Mouse (Mus musculus) gastrocnemius, postnatal 14 days (tissue): ENCODE results near the gene Tgfbr3. TPM values are rescaled to one million over a fixed set of nuclear protein-coding genes. Genes with fewer than 3 reads are reported as not detected.

ENCODE experiments used
- DNase-seq: peaks from one replicate; pipeline ENCODE4 v3.0.0; 2021; ENCODE audit warnings: mixed read lengths
- intact Hi-C: fragments of 180-260 bp; cut with DNase I; formaldehyde crosslinking; loops from one replicate; pipeline ENCODE4 v1.15.1; 2025; ENCODE audit warnings: low total_unique reads
- long read RNA-seq, 2 experiments: library from polyadenylated mRNA; stranded (forward); transcript quantifications; one replicate each; pipeline ENCODE4 v2.0.0; 2021
- total RNA-seq, 2 experiments: library from RNA; stranded (reverse); gene quantifications; 2 replicates each; pipeline ENCODE4 v1.2.3; 2021

Tgfbr3 gene
- total RNA-seq, result 10 to 100 TPM; 31.6 to 32.7 TPM
- long read RNA-seq, experiment 1, full-length matches to known transcripts, result 3 of 8 reads
- long read RNA-seq, experiment 1, partial matches to known transcripts, result 1 of 8 reads
- long read RNA-seq, experiment 1, other reads (novel, unspliced or antisense), result 4 of 8 reads
- long read RNA-seq, experiment 2, full-length matches to known transcripts, result 4 of 7 reads
- long read RNA-seq, experiment 2, partial matches to known transcripts, result 2 of 7 reads
- long read RNA-seq, experiment 2, other reads (novel, unspliced or antisense), result 1 of 7 reads

DNA sequence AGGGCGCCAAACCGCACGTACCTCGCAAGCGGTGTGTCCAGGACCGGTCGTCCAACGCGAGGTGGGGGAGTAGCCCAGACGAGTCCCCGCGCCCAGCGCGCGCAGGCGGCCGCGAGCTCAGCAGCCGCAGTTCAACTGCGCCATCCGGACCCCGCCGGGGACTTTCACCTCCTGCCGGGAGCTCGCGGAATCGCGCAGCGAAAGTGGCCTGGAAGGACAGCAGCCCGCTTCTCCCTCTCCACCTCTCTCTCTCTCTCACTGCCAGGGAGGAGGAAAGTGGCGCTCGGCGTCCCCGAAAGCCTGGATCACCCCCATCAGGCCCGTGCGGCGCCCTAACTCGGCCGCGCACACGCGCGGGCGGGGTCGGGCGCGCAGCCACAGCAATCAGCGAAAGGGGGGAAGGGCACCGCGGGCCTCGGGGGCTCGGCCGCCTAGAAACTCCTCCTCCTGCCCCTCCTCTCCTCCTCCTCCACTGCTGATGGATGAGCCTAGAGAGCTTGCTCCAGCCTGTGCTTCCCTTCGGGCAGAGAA lies at the start of gene Tgfbr3:
Gene Tgfbr3 (minus strand): TSS at position 396 of the 531 bp plus-strand sequence.
- peak; percentile 89 for DNase-seq
- intact Hi-C loops, result loop anchor here (5.0 kb wide), 1 partner anchor 297 kb away; no protein-coding TSS in a partner anchor

DNA sequence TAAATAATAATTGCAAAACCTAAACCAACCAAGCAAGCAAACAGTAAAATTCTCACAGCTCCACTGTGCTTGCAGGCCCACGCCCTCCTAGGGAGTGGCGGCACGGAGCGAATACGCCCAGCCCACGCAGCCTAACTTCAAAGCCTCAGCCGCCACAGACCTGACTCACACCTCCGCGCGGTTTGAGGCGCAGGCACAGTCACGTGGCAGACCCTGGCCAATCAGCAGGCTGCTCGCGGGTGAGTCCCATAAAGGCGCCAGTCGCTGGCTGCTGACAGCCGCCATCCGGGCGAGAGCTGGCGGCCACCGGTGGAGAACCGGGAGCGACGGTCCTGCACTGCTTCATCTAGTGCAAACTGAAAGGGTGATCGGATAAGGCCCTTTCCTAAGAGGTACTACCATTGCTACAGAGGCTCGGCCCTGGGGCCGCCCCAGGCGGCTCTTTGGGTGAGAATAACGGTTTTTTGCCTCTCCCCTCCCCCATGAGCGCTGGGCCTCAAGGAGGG lies 41.5 kb upstream of the Tgfbr3 start, which contains the start of gene Brdt:
Gene Brdt (plus strand): TSS at position 244 of the 506 bp plus-strand sequence.
- no peak for DNase-seq
- intact Hi-C loops, result no loop called here

DNA sequence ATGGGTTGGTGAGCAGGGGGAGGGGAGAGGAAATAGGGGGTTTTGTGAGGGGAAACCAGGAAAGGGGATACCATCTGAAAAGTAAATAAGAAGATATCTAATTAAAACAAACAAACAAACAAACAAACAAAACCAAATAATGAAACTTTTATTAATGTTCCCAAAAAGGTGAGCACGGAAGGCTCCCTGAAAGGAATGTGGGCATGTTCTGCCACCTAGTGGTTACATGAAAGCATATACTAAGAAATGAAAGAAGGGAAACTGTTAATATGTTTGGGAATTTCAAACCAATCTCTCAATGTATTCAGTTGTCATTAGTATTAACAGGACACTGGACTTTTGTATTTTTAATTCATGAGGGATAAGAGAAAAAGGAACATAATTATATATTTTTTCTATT lies 31.3 kb upstream of the Tgfbr3 start:
- no peak for DNase-seq

DNA sequence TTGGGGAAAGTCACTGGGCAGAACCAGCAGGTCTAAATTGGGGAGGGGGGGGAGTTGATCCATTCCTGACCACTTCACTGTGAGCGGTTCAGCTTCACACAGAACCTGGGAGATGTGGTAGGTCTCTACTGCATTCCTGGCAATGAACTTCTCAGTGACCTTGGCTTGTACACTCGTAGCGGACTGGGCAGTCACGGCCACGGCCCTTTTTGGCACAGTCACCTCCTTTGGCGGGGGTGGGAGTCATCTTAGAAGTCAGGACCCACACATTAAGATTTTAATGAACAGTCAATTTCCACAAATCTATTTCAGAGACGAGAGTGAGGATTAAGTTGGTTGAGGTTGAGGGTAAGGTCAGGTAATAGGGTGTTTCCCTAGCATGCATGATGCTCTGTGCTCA lies 27.7 kb upstream of the Tgfbr3 start:
- intact Hi-C loops, result no loop called here
- DNase-seq, result no peak

More for the DNA sequence above, 31.3 kb upstream of the Tgfbr3 start:
- intact Hi-C loops, result loop anchor here (5.0 kb wide), 1 partner anchor 463 kb away; no protein-coding TSS in a partner anchor

DNA sequence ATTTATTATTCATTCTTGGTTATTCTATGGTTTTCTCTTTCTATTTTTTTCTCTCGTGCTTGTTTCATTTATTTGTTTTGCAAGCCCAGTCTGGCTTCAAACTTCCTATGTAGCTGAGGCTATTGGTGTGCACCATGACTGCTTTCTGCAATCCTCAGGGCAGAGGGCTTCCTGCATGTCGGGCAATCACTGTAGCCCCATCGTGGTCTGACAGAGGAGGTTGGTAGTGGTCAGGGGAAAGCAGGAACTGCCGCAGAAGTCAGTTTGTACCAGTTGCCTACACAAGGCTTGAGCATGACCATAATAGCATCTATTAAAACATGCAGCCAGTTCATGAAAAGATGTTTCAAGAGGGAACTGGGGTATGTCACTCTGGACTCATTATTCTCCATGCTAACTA lies 18.0 kb upstream of the Tgfbr3 start:
- intact Hi-C loops, result no loop called here
- no peak for DNase-seq

DNA sequence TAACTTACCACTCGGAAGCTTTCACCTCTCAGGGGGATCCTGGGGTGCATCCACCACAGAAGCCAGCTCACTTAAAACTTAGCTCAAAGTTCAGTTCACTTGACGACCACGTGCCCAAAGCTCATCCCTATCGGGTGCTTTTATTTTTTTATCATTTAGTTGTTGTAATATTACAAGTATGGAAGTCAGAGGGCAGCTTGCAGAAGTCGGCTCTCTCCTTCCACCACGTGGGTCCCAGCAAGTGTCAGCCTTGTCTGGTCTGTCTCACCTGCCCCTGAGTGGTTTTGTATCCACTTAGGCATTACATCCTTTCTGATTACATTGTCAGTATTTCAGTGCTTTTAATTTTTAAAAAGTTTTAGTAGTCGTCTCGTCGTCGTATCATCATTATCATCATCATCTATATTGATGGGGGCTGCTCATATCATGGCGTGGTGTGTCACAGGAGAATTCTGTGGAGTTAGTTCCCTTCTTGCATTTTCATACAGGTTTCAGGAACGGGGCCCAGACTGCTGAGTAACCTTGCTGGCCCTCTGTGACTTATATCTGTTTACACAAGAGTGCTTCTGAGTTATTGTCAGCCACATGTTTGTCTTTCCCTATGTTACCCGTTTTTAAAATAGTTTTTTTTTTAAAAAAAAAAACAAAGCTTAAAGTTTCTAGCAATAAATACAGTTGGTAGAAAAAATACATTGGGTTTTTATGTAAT lies 14.8 kb upstream of the Tgfbr3 start:
- intact Hi-C loops, result no loop called here
- no peak for DNase-seq

DNA sequence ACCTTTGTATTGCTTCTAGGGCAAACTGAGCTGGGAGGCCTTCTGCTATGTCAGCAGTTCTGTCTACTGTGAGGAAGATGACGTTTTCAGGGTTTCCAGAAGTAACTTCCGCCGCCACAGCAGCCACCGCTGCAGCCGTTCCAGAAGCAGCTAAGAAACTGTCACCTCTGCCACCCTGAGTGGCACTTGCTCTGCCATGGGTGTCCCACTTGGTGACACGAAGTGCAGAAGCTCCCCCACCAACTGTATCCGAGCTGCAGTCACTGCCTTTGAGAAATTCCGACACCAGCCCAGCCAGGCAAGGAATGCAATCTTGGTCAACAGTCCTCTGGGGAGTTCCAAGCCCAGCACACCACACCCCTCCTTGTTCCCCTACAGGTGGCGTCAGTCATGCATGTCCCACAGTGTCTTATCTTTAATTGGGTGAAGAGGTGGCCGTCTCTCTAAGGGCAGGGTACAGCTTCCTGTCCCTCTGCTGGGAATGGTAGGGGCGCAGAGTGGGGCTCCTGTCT lies 14.0 kb upstream of the Tgfbr3 start:
- DNase-seq, result no peak
- intact Hi-C loops, result no loop called here

DNA sequence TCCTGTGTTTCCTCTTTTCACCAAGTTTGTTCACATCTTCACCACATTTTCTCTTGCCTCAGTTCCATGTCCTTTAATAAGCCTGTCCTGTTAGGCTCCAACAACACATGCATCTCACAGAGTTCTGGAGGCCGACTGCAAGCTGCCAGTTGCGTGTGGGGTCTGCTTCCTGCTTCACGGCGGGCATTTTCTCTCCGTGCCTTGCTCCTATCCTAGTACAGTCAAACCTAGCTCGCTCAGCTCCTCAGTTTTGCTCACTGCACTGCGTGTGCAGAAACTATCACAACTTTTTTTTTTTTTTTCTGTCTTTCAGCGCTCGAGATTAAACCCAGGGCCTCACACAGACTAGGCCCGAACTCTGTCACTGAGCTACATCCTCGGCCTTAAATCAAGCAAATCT lies 9.4 kb upstream of the Tgfbr3 start:
- intact Hi-C loops, result no loop called here
- no peak for DNase-seq

DNA sequence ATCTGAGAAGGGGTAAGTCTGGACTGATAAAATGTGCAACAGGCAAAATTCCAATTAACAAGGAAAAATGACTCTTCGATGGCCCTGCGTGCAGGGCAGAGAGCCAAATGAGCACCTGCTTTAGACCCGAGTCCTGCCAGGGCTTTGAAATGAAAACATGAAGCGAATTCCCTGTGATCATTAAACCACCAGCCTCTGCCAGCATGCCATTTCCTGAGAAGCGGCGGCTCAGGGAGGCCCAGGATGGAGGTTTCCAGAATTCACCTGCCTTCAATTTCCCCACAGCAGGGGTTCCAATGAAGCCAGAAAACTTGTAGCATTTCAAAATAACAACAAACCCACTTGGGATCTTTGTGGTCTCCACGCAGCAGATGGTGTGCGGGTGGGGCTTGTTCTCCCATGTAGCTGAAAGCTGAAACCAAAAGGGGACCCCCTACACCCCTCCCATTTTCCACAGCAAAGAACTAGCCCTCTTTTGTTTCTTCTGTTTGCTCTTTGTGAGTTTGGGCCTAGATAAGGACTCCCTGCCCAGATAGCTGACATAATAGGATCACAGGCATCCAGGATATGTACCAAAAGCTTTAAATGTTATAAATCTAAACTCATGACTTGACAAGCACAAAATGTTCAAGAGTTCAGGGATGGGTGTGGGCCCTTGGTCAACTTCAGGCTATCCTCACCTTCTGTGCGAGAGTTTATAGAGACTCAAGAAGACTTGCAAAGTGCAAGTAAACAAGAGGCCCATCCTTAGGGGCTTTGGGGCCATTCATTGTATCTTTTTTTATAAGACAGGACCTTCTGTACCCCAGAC lies 7.3 kb upstream of the Tgfbr3 start:
- DNase-seq, result no peak
- intact Hi-C loops, result no loop called here

DNA sequence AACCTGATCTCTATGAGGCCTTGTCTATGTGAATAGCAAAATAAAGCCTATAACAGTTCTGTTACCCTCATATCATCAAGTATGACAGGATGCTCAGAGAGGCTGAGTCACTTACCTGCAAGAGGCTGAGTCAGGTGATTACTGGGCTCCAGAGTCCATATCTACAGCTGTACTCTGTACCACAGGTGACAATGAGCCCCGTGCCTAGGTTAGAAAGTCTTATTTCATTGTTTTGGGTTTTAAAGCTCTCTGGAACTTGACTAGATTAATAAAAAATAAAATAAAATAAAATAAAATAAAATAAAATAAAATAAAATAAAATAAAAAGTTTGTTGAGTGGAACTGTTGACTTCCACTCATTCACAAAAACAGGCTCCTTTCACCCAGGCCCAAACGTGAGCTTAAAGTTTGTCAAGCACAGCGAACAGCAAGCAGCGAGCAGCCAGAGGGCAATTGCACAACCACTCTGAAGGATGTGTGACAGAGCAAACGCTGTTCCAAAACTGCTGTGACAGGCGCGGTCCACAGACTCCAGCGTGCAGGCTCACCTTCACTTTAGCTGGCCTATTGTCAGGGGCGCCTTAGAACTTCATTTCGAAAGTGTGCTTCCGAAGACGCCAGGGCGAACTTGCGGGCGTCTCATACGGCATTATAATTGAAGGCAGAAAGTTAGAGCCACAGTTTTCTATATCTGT lies 6.5 kb upstream of the Tgfbr3 start:
- no peak for DNase-seq
- intact Hi-C loops, result no loop called here

DNA sequence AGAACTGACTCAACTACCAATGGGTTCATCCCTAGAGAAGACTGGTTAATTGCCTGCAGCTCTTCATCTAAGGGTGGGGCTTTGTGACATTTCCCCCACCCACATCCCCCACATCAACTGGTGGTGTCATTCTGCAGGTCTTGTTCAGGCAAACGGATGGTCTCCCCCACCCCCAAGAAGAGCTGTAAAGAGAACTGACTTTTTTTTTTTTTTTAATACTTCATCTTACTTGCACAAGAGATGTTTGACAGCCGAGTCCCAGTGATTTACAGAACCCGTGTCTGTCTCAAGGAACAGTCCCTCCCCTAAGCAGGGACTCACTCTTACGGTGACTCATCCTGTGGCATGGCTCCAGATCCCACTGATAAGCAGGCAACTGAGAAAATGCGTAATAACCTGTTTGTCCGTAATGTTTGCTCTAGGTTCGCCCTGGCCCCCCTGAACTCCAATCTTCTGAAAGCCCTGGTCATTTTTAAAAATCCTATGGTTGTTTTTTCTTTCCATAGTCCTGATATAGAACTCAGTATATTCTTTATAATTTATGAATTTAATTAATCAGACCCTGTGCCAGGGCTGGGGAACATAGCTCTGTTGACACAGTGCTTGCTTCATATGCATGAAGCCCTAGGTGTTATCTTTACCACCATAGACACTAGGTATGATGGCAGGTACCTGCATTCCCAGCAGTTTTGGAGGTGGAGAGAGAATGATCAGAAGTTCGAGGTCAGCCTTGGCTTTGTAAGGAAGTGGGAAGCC lies 5.8 kb upstream of the Tgfbr3 start:
- no peak for DNase-seq

DNA sequence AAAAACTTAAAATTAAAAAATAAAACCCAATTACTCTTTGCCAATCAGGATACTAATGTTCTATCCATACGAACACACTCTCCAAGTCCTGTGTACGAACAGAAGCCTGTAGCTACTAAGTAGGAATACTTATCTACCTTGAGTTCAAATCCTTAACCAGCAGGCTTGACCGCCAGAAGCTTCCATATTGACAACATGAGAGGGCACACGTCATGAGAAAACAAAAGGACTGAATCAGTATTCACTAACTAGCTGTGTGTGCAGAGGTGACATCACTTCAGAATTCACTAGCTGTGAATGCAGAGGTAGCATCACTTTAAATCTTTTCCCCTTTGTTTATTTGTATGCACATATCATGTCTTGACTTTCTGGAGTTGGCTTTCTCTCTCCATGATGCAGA lies 4.6 kb upstream of the Tgfbr3 start:
- DNase-seq, result no peak
- intact Hi-C loops, result no loop called here

More for the DNA sequence above, 5.8 kb upstream of the Tgfbr3 start:
- intact Hi-C loops, result no loop called here

DNA sequence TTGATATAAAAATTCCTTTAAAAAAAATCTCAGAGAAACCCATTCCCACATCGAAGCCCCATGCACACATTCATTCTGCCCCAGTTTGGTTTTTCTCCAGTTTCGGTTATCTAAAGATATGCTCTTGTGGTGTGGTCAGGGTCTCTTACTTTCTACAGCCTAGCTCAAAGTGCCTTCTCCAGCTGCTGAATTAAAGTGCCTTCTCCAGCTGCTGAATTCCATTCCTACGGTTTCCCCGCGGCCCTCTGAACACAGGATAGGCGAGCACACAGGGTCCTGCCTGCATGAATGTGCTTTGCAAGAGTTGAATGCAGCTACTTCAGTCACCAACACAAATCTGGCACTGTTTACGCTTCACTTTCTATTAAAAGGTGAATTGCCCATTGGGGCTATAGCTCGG lies 557 bp upstream of the Tgfbr3 start:
- DNase-seq, result no peak
- intact Hi-C loops, result loop anchor here (5.0 kb wide), 1 partner anchor 298 kb away; no protein-coding TSS in a partner anchor

DNA sequence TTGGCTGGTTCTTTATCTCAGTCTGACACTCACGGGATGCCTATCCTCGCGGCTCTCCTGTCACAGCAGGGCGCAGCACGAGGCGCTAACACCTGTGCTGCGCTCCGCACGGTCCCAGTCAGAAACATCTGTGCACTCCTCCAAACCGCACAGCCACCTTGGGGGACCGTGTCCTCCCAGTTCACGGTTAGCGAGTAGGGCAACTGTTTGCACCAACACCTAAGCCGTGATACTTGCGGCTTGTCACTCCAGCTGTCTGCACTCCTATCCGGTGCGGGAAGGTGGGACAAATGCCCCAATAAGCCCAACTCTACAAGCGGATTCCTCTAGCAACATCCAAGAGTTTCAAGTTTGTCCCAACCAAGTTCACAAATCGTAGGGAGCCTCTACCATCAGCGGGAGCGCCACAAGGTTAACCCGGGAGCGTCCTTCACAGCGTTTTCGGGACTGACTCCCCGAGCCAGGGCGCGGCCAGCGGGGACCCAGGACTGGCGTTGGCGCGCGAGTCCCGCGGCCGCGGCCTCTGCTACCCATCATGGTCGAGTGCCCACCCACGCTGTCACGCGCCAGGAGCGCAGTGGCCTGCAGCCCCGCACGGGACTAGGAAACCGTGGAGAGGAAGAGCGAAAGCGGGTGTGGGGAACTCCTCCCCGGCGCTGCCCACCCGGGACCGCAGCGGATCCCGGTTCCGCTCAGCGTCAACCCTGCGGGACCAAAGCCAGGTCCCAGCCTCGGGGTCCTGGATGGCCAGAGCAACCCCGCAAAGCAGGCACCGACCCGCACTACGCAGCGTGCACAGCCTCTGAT lies 799 bp downstream of the Tgfbr3 start:
- intact Hi-C loops, result loop anchor here (5.0 kb wide), 1 partner anchor 296 kb away; no protein-coding TSS in a partner anchor
- DNase-seq, result peak; percentile 62

DNA sequence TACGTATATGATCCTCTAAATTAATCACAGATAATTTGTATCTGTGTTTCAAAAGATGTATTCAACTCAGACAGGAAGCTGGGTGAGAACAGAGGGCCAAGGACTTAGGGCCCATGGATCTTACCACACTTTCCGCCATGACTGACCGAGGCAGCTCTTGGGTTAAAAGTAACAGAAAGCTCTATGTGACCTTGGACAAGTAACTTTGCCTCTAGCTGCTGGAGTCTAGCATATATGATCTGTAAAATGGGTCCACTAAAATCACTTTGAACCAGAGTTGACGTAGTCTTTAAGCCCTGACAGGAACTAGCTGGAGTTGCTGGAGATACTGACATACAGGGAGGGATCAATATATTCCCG lies 1.5 kb downstream of the Tgfbr3 start:
- DNase-seq, result no peak
- intact Hi-C loops, result loop anchor here (5.0 kb wide), 1 partner anchor 296 kb away; no protein-coding TSS in a partner anchor

DNA sequence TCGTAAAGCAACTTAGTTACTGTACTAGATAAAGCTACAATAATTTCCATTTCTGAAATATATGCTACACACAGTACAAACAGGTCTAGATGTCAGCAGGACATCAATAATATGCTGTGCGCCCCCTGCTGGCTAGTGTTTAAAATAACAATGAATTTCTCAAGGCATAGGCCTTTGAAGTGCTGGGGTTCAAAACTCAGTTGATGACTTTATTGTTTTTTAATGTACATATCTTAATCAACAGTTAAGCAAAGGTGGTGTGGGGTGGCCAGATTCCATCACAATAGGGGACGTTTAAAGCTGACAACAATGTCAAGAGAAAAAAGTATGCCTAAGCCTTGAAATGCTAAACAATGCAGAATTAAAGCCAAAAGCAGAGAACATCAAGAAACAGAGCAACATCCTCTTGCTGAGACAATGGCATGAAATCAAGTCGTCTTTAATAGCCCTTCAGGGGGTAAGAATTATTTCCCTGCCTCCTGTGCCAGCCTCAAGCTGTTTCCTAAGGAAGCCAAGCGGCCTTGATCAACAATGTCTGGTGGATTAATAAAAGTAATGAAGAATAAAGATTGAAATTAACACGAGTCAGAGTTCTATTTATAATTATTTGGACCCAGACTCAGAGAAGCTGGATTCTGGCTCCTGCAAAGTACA lies 2.0 kb downstream of the Tgfbr3 start:
- intact Hi-C loops, result loop anchor here (5.0 kb wide), 1 partner anchor 295 kb away; no protein-coding TSS in a partner anchor
- peak; percentile 77 for DNase-seq

DNA sequence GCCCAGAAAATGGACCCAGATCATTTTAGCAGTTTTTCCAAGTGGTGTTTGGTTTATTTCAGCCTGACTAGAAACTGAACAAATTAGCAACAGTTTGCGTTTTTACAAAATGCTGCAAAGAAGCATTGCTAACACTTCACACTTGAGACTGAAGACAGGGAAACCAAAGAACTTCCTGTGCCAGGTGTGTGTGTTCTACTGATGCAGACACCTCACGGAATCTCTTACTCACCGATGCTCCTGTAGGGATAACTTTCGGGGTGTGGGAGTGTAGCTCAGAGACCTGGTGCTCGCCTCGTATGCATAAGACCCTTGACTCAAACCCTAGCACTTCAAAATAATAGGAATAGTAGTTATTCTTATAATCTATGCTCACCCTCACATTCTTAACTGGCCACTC lies 3.9 kb downstream of the Tgfbr3 start:
- intact Hi-C loops, result loop anchor here (5.0 kb wide), 1 partner anchor 293 kb away; no protein-coding TSS in a partner anchor
- no peak for DNase-seq
